Mouse (Mus musculus) MEL (cell line): ENCODE measurements at regions not wholly inside any gene's neighbourhood (a gene's known extent, or its start where the extent isn't known, plus 50 kb on each side); places are given as distances from the start of the nearest gene placed in this dataset.

Source experiments
- CHD1 ChIP-seq: IDR thresholded peaks from 2 replicates; pipeline ENCODE4 v1.6.1; 2012; ENCODE audit warnings: low read depth, mild to moderate bottlenecking, inconsistent platforms, low read length, improper control_type of control experiment
- CTCF ChIP-seq, 3 experiments: IDR thresholded peaks in 2 of 3; conservative IDR thresholded peaks in 1 of 3; 2 replicates each; pipeline ENCODE4 v1.5.1; 2011 to 2012; ENCODE audit warnings: low read length in 3 of 3, low read depth in 2 of 3, mild to moderate bottlenecking in 2 of 3, improper control_type of control experiment in 1 of 3, inconsistent platforms in 1 of 3, mixed read lengths in 1 of 3, moderate library complexity in 1 of 3; ENCODE audit not compliant: control insufficient read depth in 1 of 3, insufficient read depth in 1 of 3, poor library complexity in 1 of 3, severe bottlenecking in 1 of 3
- EP300 ChIP-seq, 2 experiments: IDR thresholded peaks; 2 replicates each; pipeline ENCODE4 v1.6.1; 2011; ENCODE audit warnings: improper control_type of control experiment in 2 of 2, low read length in 2 of 2, low read depth in 1 of 2, mild to moderate bottlenecking in 1 of 2
- GABPA ChIP-seq: IDR thresholded peaks from 2 replicates; pipeline ENCODE4 v1.6.1; 2012; ENCODE audit warnings: low read depth, mild to moderate bottlenecking, inconsistent platforms, low read length, improper control_type of control experiment, moderate library complexity
- GATA1 ChIP-seq: IDR thresholded peaks from 2 replicates; pipeline ENCODE4 v1.6.1; 2011; ENCODE audit warnings: low read depth, low read length, improper control_type of control experiment
- HCFC1 ChIP-seq: IDR thresholded peaks from 2 replicates; pipeline ENCODE4 v1.6.1; 2012; ENCODE audit warnings: low read depth, mild to moderate bottlenecking, inconsistent platforms, low read length, improper control_type of control experiment, moderate library complexity
- MAFK ChIP-seq: IDR thresholded peaks from 2 replicates; pipeline ENCODE4 v1.6.1; 2011; ENCODE audit warnings: low read depth, mild to moderate bottlenecking, low read length, improper control_type of control experiment, borderline replicate concordance
- MAX ChIP-seq: IDR thresholded peaks from 2 replicates; pipeline ENCODE4 v1.6.1; 2011; ENCODE audit warnings: low read length, improper control_type of control experiment
- POLR2A ChIP-seq, 2 experiments: IDR thresholded peaks; 2 replicates each; pipeline ENCODE4 v1.6.1; 2011 to 2012; ENCODE audit warnings: low read length in 2 of 2, mild to moderate bottlenecking in 2 of 2, control low read depth in 1 of 2, improper control_type of control experiment in 1 of 2, low read depth in 1 of 2, moderate library complexity in 1 of 2; ENCODE audit not compliant: control insufficient read depth in 1 of 2, insufficient read depth in 1 of 2, poor library complexity in 1 of 2
- POLR2AphosphoS2 ChIP-seq: IDR thresholded peaks from 2 replicates; pipeline ENCODE4 v1.6.1; 2011; ENCODE audit warnings: low read length, improper control_type of control experiment
- SMC3 ChIP-seq: IDR thresholded peaks from 2 replicates; pipeline ENCODE4 v1.6.1; 2011; ENCODE audit warnings: low read depth, low read length, improper control_type of control experiment
- USF2 ChIP-seq, 2 experiments: IDR thresholded peaks; 2 replicates each; pipeline ENCODE4 v1.6.1; 2011 to 2012; ENCODE audit warnings: improper control_type of control experiment in 2 of 2, low read length in 2 of 2, borderline replicate concordance in 1 of 2, inconsistent platforms in 1 of 2, low read depth in 1 of 2, mild to moderate bottlenecking in 1 of 2; ENCODE audit not compliant: insufficient read depth in 1 of 2
- ZMIZ1 ChIP-seq: IDR thresholded peaks from 2 replicates; pipeline ENCODE4 v1.6.1; 2012; ENCODE audit warnings: low read depth, mild to moderate bottlenecking, inconsistent platforms, low read length, improper control_type of control experiment, moderate library complexity

GRCm38 (mm10) chr14:110564621-110565020, 190.3 kb downstream of the Slitrk6 start:
- TF ChIP-seq POLR2AphosphoS2: no peak
- no peak for TF ChIP-seq CTCF (IDR thresholded peaks at IDR 0.05 in 2 of 3, conservative IDR thresholded peaks at IDR 0.05 in 1 of 3; ENCODE audit: control insufficient read depth in 1 of 3, insufficient read depth in 1 of 3, low read depth in 2 of 3, low read length in 3 of 3, poor library complexity in 1 of 3, severe bottlenecking in 1 of 3)
- no peak for TF ChIP-seq MAFK
- no peak for TF ChIP-seq POLR2A (IDR thresholded peaks at IDR 0.05; ENCODE audit: control insufficient read depth in 1 of 2, insufficient read depth in 1 of 2, low read depth in 1 of 2, low read length in 2 of 2, poor library complexity in 1 of 2)
- TF ChIP-seq EP300 (IDR thresholded peaks at IDR 0.05; ENCODE audit: low read depth in 1 of 2, low read length in 2 of 2): no peak
- no peak for TF ChIP-seq GATA1
- no peak for TF ChIP-seq HCFC1
- no peak for TF ChIP-seq GABPA
- no peak for TF ChIP-seq ZMIZ1
- TF ChIP-seq CHD1: no peak
- no peak for TF ChIP-seq USF2 (IDR thresholded peaks at IDR 0.05; ENCODE audit: borderline replicate concordance in 1 of 2, insufficient read depth in 1 of 2, low read depth in 1 of 2, low read length in 2 of 2)
- no peak for TF ChIP-seq MAX
- no peak for TF ChIP-seq SMC3
